Mouse (Mus musculus): ENCODE results near the gene Shroom3. TPM values are rescaled to one million over a fixed set of nuclear protein-coding genes. Genes with fewer than 3 reads are reported as not detected.
A peak's percentile ranks its signal among the peaks of the same experiment; 100 is the strongest.

Shroom3 gene
- polyA plus RNA-seq, 1 experiment = 18.6 TPM

DNA sequence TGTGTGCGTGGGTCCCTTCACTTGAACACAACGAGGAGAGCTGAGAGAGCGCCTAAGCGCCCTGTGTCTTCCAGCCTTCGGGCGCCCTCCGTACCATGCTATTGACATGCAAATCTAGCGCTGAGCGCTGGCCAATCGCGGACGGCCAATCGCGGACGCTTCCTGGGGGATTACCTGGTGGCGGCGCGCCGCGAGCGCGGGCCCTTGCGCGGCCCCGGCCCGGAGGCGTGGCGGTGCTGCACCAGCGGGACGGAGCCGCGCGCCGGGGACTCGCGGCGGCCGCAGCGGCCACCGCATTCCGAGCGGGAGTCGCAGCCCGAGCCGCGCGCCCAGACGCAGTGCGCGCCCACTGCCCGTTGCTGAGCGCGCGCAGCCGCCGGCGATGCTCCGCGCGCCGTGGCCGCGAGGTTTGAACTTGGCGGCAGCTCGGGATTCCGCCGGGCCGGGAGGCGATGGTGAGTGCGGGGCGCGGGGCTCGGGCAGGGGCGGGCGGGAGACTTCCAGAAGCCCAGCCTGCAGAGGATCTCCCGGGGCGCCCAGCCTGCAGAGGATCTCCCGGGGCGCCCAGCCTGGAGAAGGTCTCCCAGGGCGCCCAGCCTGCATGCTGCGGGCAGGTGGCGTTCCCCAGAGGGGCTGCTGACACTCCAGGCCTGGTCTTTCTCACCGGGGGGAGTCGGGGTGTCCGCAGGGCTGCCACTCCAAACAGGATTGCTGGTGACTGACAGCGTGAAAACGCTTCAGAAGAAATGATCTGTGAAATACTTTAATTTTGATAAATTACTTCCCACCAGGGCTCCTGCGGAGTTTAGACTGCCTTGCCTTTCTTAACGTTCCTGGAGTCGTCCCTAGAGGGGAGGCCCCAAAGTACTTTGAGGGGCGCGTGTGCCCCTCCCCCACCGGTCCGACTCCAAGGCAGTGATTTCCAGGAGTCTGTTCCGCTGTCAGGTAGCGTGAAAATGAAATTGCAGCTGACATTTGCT lies 214.8 kb downstream of the Shroom3 start:
- Histone ChIP-seq H3K4me1 (ENCODE audit: control insufficient read depth, insufficient read depth, low read length) (peaks cover 14% of the 10 kb centered on the region), H3K36me3 (ENCODE audit: control insufficient read depth, insufficient read depth, low read length) (no peaks in the 10 kb centered on the region), H3K4me3 (ENCODE audit: insufficient read depth, low read depth, low read length) (peak overlapping the region; percentile 53), H3K27ac (ENCODE audit: insufficient read depth, low read depth, low read length) (peak overlapping the region; percentile 57; the same call in 1 of the 2 replicates), H3K27me3 (replicated peaks; ENCODE audit: control insufficient read depth, insufficient read depth, low read length) (no peaks in the 10 kb centered on the region)
- peak; percentile 82 for DNase-seq
- WGBS = 3% methylated on average over 96 of the region's 96 CpGs
- TF ChIP-seq POLR2A (IDR thresholded peaks at IDR 0.05; ENCODE audit: low read depth, low read length) (no peak), CTCF (conservative IDR thresholded peaks at IDR 0.05; ENCODE audit: insufficient read depth, insufficient read length, low read depth, low read length) (no peak)

DNA sequence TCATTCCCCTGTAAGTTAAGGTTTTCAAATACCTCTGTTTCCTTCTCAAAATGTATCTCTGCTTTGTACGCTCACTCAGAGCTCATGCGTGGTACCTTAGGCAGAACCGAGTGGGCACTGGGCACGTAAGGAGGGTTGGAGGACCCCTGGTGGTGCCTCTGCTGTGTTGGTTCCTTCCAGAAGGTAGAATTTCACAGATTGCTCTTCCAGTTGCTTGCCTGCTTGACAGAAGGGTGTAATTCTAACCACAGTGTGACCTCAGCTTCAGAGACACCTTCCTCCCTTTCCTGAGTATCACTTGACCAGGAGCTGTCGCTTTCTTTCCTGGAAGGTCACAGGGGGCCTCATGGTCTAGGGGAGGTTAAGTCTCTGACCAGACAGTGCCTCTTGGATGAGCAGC lies 217.2 kb downstream of the Shroom3 start:
- 78% methylated on average over 5 of the region's 5 CpGs for WGBS
- H3K36me3 ChIP-seq (ENCODE audit: control insufficient read depth, insufficient read depth, low read length) = no peaks in the 10 kb centered on the region
- no peak overlapping the region for H3K4me3 ChIP-seq (ENCODE audit: insufficient read depth, low read depth, low read length)
- H3K27ac ChIP-seq (ENCODE audit: insufficient read depth, low read depth, low read length) = no peak overlapping the region
- H3K27me3 ChIP-seq (replicated peaks; ENCODE audit: control insufficient read depth, insufficient read depth, low read length) = no peaks in the 10 kb centered on the region
- no peak for DNase-seq
- H3K4me1 ChIP-seq (ENCODE audit: control insufficient read depth, insufficient read depth, low read length) = peaks cover 9% of the 10 kb centered on the region; the same call in 1 of the 2 replicates
- TF ChIP-seq POLR2A (IDR thresholded peaks at IDR 0.05; ENCODE audit: low read depth, low read length) (no peak), CTCF (conservative IDR thresholded peaks at IDR 0.05; ENCODE audit: insufficient read depth, insufficient read length, low read depth, low read length) (no peak)

DNA sequence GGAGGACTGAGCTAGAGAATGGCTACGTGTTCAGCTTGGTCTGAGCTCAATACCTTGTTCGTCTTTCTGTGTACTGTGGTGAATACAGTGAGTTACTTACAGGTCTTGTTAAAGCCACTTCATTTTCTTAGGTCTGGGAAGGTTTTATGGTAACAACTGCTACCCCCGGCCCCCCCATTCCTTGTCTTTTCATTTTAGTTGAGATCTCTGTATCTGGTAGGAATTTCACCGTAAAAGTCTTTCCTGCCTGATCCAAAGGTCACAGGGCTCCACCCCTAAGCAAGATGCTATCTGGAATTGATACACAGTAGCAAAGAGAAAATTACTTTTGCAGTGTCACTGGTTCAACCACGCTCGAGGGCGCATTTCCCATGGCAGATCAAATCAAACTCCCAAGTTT lies 218.6 kb downstream of the Shroom3 start:
- Histone ChIP-seq H3K36me3 (ENCODE audit: control insufficient read depth, insufficient read depth, low read length) (no peaks in the 10 kb centered on the region), H3K4me1 (ENCODE audit: control insufficient read depth, insufficient read depth, low read length) (peaks cover 9% of the 10 kb centered on the region; the same call in 1 of the 2 replicates), H3K27me3 (replicated peaks; ENCODE audit: control insufficient read depth, insufficient read depth, low read length) (no peaks in the 10 kb centered on the region), H3K4me3 (ENCODE audit: insufficient read depth, low read depth, low read length) (no peak overlapping the region), H3K27ac (ENCODE audit: insufficient read depth, low read depth, low read length) (0 out of 2 replicates have a peak overlapping the region, but pooled peaks have one; percentile 4)
- no peak for TF ChIP-seq CTCF (conservative IDR thresholded peaks at IDR 0.05; ENCODE audit: insufficient read depth, insufficient read length, low read depth, low read length)
- no peak for TF ChIP-seq POLR2A (IDR thresholded peaks at IDR 0.05; ENCODE audit: low read depth, low read length)
- WGBS = 44% methylated on average over 7 of the region's 7 CpGs
- no peak for DNase-seq

DNA sequence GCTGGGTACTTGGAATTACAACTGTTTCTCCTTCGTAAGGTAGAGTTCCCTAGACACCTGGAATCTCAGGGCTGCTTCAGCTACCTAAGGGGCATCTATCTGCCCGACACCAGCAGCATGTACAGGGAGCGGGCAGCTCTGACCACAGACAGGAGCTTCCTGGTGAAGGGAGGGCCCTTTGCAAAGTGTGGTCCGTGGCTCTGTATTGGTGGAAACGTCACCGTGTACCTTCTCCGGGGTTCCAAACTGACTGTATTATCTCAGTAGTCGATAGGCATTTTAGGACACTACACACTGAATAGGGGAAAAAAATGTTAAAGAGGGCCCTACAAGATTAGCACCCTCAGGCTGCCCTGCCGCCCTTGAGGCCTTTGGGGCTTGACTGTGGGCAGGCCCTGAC lies 221.9 kb downstream of the Shroom3 start:
- Histone ChIP-seq H3K4me1 (ENCODE audit: control insufficient read depth, insufficient read depth, low read length) (peaks cover 3% of the 10 kb centered on the region; the same call in 1 of the 2 replicates), H3K27ac (ENCODE audit: insufficient read depth, low read depth, low read length) (no peak overlapping the region), H3K4me3 (ENCODE audit: insufficient read depth, low read depth, low read length) (no peak overlapping the region), H3K36me3 (ENCODE audit: control insufficient read depth, insufficient read depth, low read length) (no peaks in the 10 kb centered on the region), H3K27me3 (replicated peaks; ENCODE audit: control insufficient read depth, insufficient read depth, low read length) (no peaks in the 10 kb centered on the region)
- DNase-seq = no peak
- TF ChIP-seq CTCF (conservative IDR thresholded peaks at IDR 0.05; ENCODE audit: insufficient read depth, insufficient read length, low read depth, low read length) = no peak
- TF ChIP-seq POLR2A (IDR thresholded peaks at IDR 0.05; ENCODE audit: low read depth, low read length) = no peak
- 81% methylated on average over 9 of the region's 9 CpGs for WGBS

DNA sequence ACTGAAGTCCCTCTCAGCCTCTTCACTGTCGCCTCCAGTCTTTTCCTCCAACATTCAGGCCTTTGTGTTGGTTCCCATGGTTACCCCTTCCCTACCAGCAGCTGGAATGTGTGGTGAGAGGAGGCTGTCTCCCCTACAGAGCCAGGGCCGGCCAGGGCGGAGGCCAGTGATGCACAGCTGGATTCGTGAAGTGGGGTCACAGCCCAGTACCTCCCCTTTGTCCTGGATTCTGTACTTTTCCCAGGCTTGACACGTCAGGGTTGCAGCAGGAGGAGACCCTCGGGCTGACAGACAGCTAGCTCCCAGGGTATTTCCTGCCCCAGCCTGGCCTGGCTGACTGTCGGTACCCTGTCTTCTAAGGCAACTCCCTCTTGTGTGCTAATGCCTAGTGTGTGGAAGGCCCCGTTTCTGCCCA lies 222.4 kb downstream of the Shroom3 start:
- Histone ChIP-seq H3K27ac (ENCODE audit: insufficient read depth, low read depth, low read length) (no peak overlapping the region), H3K36me3 (ENCODE audit: control insufficient read depth, insufficient read depth, low read length) (no peaks in the 10 kb centered on the region), H3K4me3 (ENCODE audit: insufficient read depth, low read depth, low read length) (no peak overlapping the region), H3K27me3 (replicated peaks; ENCODE audit: control insufficient read depth, insufficient read depth, low read length) (no peaks in the 10 kb centered on the region), H3K4me1 (ENCODE audit: control insufficient read depth, insufficient read depth, low read length) (peaks cover 3% of the 10 kb centered on the region; the same call in 1 of the 2 replicates)
- no peak for DNase-seq
- TF ChIP-seq CTCF (conservative IDR thresholded peaks at IDR 0.05; ENCODE audit: insufficient read depth, insufficient read length, low read depth, low read length) (no peak), POLR2A (IDR thresholded peaks at IDR 0.05; ENCODE audit: low read depth, low read length) (no peak)
- 37% methylated on average over 8 of the region's 8 CpGs for WGBS

DNA sequence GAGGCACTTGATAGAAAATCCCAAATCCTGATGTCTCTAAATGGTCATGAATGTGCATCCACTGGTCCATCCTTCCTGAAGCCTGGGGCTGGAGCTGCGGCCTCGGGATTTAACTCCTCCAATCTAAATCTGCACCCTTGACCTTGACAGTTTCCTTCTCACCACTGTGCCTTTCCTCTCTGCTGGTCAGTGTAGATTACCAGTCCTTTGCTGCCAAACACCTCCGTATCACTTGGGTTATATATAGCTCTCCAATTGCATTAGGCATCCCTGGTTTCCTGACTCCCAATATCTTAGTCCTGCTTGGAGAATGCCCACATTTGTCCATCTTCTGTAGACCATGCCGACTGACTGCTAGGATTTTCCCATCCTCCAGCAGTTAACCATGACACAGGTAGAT lies 225.0 kb downstream of the Shroom3 start:
- no peak overlapping the region for H3K27ac ChIP-seq (ENCODE audit: insufficient read depth, low read depth, low read length)
- DNase-seq = no peak
- H3K36me3 ChIP-seq (ENCODE audit: control insufficient read depth, insufficient read depth, low read length) = no peaks in the 10 kb centered on the region
- WGBS = 63% methylated on average over 4 of the region's 4 CpGs
- no peaks in the 10 kb centered on the region for H3K4me1 ChIP-seq (ENCODE audit: control insufficient read depth, insufficient read depth, low read length)
- no peak for TF ChIP-seq CTCF (conservative IDR thresholded peaks at IDR 0.05; ENCODE audit: insufficient read depth, insufficient read length, low read depth, low read length)
- TF ChIP-seq POLR2A (IDR thresholded peaks at IDR 0.05; ENCODE audit: low read depth, low read length) = no peak
- H3K4me3 ChIP-seq (ENCODE audit: insufficient read depth, low read depth, low read length) = no peak overlapping the region
- no peaks in the 10 kb centered on the region for H3K27me3 ChIP-seq (replicated peaks; ENCODE audit: control insufficient read depth, insufficient read depth, low read length)

DNA sequence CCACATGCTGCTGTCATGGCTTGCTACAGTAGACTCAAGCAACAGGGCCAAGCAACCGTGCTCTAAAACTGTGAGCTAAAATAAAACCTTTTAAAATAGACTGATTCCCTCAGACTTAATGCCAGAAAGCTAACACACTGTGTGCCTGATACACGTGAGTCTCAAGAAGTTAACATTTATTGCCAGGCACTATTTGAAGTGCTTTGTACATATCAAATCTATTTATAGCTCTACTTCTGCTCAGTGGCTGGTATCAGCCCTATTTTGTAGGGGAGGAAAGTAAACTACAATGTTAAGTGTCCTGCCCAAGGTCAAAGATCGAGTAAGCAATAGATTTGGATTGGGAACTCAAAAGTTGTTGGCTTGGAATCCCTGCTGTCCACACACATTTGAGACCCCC lies 227.6 kb downstream of the Shroom3 start:
- WGBS = 82% methylated on average over 3 of the region's 3 CpGs
- DNase-seq = no peak
- Histone ChIP-seq H3K4me1 (ENCODE audit: control insufficient read depth, insufficient read depth, low read length) (no peaks in the 10 kb centered on the region), H3K36me3 (ENCODE audit: control insufficient read depth, insufficient read depth, low read length) (no peaks in the 10 kb centered on the region), H3K4me3 (ENCODE audit: insufficient read depth, low read depth, low read length) (no peak overlapping the region), H3K27ac (ENCODE audit: insufficient read depth, low read depth, low read length) (no peak overlapping the region), H3K27me3 (replicated peaks; ENCODE audit: control insufficient read depth, insufficient read depth, low read length) (no peaks in the 10 kb centered on the region)
- no peak for TF ChIP-seq CTCF (conservative IDR thresholded peaks at IDR 0.05; ENCODE audit: insufficient read depth, insufficient read length, low read depth, low read length)
- TF ChIP-seq POLR2A (IDR thresholded peaks at IDR 0.05; ENCODE audit: low read depth, low read length) = no peak

Measured in kidney, adult 2 months (tissue).